Mouse (Mus musculus) heart, embryonic 11.5 days (tissue): ENCODE results near the gene Fibcd1. TPM values are rescaled to one million over a fixed set of nuclear protein-coding genes. Genes with fewer than 3 reads are reported as not detected.

ENCODE experiments used
- ATAC-seq: fragments of 200-750 bp; cut with Nextera tagmentation; replicated peaks from 2 replicates; pipeline ENCODE4 v1.8.0; 2017; ENCODE audit warnings: moderate library complexity; ENCODE audit not compliant: insufficient number of reproducible peaks, low FRiP score, low TSS enrichment
- H3K27ac ChIP-seq: fragments of 300-500 bp; sonication (generic); 2 replicates; pipeline ENCODE4 v1.5.1; 2014; ENCODE audit warnings: mild to moderate bottlenecking, low read depth, low read length
- H3K27me3 ChIP-seq: fragments of 300-500 bp; sonication (generic); 2 replicates; pipeline ENCODE4 v1.6.1; 2014; ENCODE audit warnings: mild to moderate bottlenecking, low read length, mixed read lengths; ENCODE audit not compliant: control insufficient read depth, insufficient read depth
- H3K36me3 ChIP-seq: fragments of 300-500 bp; sonication (generic); 2 replicates; pipeline ENCODE4 v1.6.1; 2014; ENCODE audit warnings: mild to moderate bottlenecking, low read length, moderate library complexity, mixed read lengths; ENCODE audit not compliant: control insufficient read depth, insufficient read depth
- H3K4me1 ChIP-seq: fragments of 300-500 bp; sonication (generic); 2 replicates; pipeline ENCODE4 v1.6.1; 2014; ENCODE audit warnings: low read length; ENCODE audit not compliant: control insufficient read depth, insufficient read depth
- H3K4me2 ChIP-seq: fragments of 300-500 bp; sonication (generic); 2 replicates; pipeline ENCODE4 v1.6.1; 2014; ENCODE audit warnings: mild to moderate bottlenecking, moderate library complexity
- H3K4me3 ChIP-seq: fragments of 300-500 bp; sonication (generic); 2 replicates; pipeline ENCODE4 v1.5.1; 2014; ENCODE audit warnings: low read depth, low read length
- H3K9ac ChIP-seq: fragments of 300-500 bp; sonication (generic); 2 replicates; pipeline ENCODE4 v1.6.1; 2014; ENCODE audit warnings: mild to moderate bottlenecking, low read depth, low read length, moderate library complexity
- H3K9me3 ChIP-seq: fragments of 300-500 bp; sonication (generic); replicated peaks from 2 replicates; pipeline ENCODE4 v1.6.1; 2016; ENCODE audit warnings: low read length; ENCODE audit not compliant: control insufficient read depth
- WGBS: fragments of 180-500 bp; shearing (Covaris S2); extraction: QIAGEN DNeasy Blood & Tissue Kit; methylation state at CpG from one replicate; pipeline ENCODE4 v1.1.7; 2014; ENCODE audit not compliant: insufficient replicate concordance; 5-methylcytosine and 5-hydroxymethylcytosine counted together
- polyA plus RNA-seq: library from polyadenylated mRNA; unstranded; fragments of >200 nt; fragmentation: Nextera tagmentation; extraction: Ambion mirVana; gene quantifications from 2 replicates; pipeline ENCODE4 v1.2.1, GENCODE M21; 2014

The Fibcd1 gene
- polyA plus RNA-seq, 1 experiment from 2014 or later: not detected

DNA sequence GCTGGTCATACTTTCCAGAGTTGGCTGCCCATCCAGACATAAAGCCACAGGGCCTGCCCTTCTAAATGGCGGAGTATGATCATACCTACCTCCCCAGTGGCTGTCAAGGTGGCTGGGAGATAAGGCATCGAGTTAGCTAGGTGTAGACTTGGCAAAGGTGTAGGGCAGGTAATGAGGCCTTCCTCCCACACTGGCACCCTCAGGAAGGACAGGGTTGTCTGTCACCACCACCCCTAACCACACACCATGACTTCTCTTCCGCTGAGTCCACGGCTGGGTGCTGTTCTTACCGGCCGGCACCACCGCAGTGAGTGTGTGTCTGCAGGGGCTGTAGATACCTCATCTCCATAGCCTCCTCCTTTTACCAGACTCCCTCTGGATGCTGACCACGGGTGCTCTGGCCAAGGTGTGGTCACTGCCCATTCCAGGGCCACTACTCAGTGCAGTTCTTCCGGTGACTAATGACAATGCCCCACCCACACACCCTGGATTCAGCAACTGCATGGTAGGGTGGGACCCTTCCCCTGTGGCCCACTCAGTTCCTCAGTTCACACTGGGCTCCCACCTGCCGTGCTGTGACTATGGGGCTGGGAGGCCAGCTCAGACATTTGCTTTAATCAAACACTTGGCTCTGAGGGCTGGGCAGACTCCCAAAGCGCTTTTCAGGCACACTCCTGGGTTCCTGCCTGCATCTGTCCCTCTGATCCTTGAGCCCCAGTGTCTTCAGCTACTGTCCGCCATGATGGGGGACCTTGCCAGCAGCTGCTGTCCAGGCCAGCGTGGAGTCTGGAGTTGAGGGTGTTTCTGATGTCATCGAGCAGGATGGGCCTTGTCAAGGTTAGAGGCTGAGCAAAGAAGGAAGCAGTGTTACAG, 34.5 kb downstream of the Fibcd1 start:
- H3K27me3 ChIP-seq: peaks cover 13% of the 10 kb centered on the region
- ATAC-seq: no peak
- H3K4me2 ChIP-seq: no peak overlapping the region
- H3K4me1 ChIP-seq: peaks cover 6% of the 10 kb centered on the region; the same call in 1 of the 2 replicates
- no peak overlapping the region for H3K9ac ChIP-seq
- no peak overlapping the region for H3K27ac ChIP-seq
- H3K36me3 ChIP-seq: no peaks in the 10 kb centered on the region
- H3K9me3 ChIP-seq: no peaks in the 10 kb centered on the region
- no peak overlapping the region for H3K4me3 ChIP-seq
- 78% methylated on average over 14 of the region's 14 CpGs for WGBS

- 48% methylated on average over 12 of the region's 12 CpGs for WGBS
Measured at GRCm38 (mm10) chr2:31810444-31810843, 35.4 kb downstream of the Fibcd1 start, which contains the start of gene Qrfp. Qrfp (minus strand) TSS chr2:31810580.

GRCm38 (mm10) chr2:31809358-31809740, 36.5 kb downstream of the Fibcd1 start:
- Histone ChIP-seq H3K4me3 (no peak overlapping the region), H3K4me1 (peaks cover 8% of the 10 kb centered on the region; the same call in 1 of the 2 replicates), H3K27ac (no peak overlapping the region), H3K4me2 (no peak overlapping the region), H3K9ac (no peak overlapping the region), H3K27me3 (peaks cover 13% of the 10 kb centered on the region), H3K36me3 (peaks cover 2% of the 10 kb centered on the region; the same call in 1 of the 2 replicates), H3K9me3 (no peaks in the 10 kb centered on the region)
- ATAC-seq: no peak
- 40% methylated on average over 2 of the region's 2 CpGs for WGBS

More at GRCm38 (mm10) chr2:31810444-31810843, 35.4 kb downstream of the Fibcd1 start, which contains the start of gene Qrfp:
- Histone ChIP-seq H3K9ac (no peak within 1 kb of the TSS), H3K4me1 (peaks cover 8% of the 10 kb centered on the region; the same call in 1 of the 2 replicates), H3K4me2 (no peak within 1 kb of the TSS), H3K27me3 (peaks cover 13% of the 10 kb centered on the region), H3K9me3 (no peaks in the 10 kb centered on the region), H3K4me3 (no peak within 1 kb of the TSS), H3K27ac (no peak within 1 kb of the TSS), H3K36me3 (no peaks in the 10 kb centered on the region)
- ATAC-seq: no peak

- H3K9ac ChIP-seq: peak overlapping the region; percentile 43; the same call in 1 of the 2 replicates
- ATAC-seq: no peak
- H3K4me2 ChIP-seq: peak overlapping the region; percentile 16; the same call in 1 of the 2 replicates
- H3K4me1 ChIP-seq: peaks cover 8% of the 10 kb centered on the region; the same call in 1 of the 2 replicates
- WGBS: 40% methylated on average over 28 of the region's 28 CpGs
- H3K4me3 ChIP-seq: no peak overlapping the region
- H3K36me3 ChIP-seq: peaks cover 8% of the 10 kb centered on the region
- H3K9me3 ChIP-seq: no peaks in the 10 kb centered on the region
- no peak overlapping the region for H3K27ac ChIP-seq
- H3K27me3 ChIP-seq: peaks cover 13% of the 10 kb centered on the region
Measured at GRCm38 (mm10) chr2:31808410-31809357, 37.1 kb downstream of the Fibcd1 start.

- Histone ChIP-seq H3K27ac (no peak overlapping the region), H3K4me2 (no peak overlapping the region), H3K9me3 (no peaks in the 10 kb centered on the region), H3K4me3 (no peak overlapping the region), H3K27me3 (peaks cover 13% of the 10 kb centered on the region), H3K36me3 (peaks cover 21% of the 10 kb centered on the region), H3K9ac (no peak overlapping the region), H3K4me1 (peaks cover 8% of the 10 kb centered on the region; the same call in 1 of the 2 replicates)
- no peak for ATAC-seq
- 59% methylated on average over 9 of the region's 9 CpGs for WGBS
Measured at GRCm38 (mm10) chr2:31806639-31807382, 39.0 kb downstream of the Fibcd1 start.

DNA sequence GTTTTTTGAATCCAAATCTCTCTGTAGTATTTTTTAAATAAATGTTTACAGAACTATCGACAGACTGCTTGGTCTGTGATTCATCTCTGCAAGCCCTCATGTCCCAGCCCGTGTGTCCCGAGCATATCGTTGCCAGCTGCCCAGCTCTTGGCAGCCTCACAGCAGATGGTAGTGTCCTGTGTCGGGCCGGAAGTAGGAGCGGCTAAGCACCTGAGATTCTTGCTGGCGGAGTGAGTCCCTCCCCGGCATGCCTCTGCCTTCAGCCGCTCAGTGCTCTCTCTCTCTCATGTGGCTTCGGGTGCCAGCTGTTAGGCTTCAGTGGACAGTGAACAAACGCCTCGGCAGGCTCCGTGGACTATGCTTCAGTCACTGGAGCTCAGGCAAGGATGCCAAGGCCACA, 42.3 kb downstream of the Fibcd1 start:
- Histone ChIP-seq H3K4me3 (no peak overlapping the region), H3K4me2 (no peak overlapping the region), H3K9ac (no peak overlapping the region), H3K27me3 (no peaks in the 10 kb centered on the region), H3K27ac (no peak overlapping the region), H3K9me3 (no peaks in the 10 kb centered on the region), H3K4me1 (peaks cover 4% of the 10 kb centered on the region; the same call in 1 of the 2 replicates), H3K36me3 (peaks cover 50% of the 10 kb centered on the region)
- 84% methylated on average over 14 of the region's 14 CpGs for WGBS
- ATAC-seq: no peak

- no peak for ATAC-seq
- no peak overlapping the region for H3K4me3 ChIP-seq
- 89% methylated on average over 8 of the region's 8 CpGs for WGBS
- peaks cover 2% of the 10 kb centered on the region; the same call in 1 of the 2 replicates for H3K4me1 ChIP-seq
- no peak overlapping the region for H3K9ac ChIP-seq
- no peak overlapping the region for H3K4me2 ChIP-seq
- H3K36me3 ChIP-seq: peaks cover 57% of the 10 kb centered on the region
- no peaks in the 10 kb centered on the region for H3K27me3 ChIP-seq
- no peaks in the 10 kb centered on the region for H3K9me3 ChIP-seq
- no peak overlapping the region for H3K27ac ChIP-seq
Measured at GRCm38 (mm10) chr2:31802811-31803210, 43.0 kb downstream of the Fibcd1 start.

DNA sequence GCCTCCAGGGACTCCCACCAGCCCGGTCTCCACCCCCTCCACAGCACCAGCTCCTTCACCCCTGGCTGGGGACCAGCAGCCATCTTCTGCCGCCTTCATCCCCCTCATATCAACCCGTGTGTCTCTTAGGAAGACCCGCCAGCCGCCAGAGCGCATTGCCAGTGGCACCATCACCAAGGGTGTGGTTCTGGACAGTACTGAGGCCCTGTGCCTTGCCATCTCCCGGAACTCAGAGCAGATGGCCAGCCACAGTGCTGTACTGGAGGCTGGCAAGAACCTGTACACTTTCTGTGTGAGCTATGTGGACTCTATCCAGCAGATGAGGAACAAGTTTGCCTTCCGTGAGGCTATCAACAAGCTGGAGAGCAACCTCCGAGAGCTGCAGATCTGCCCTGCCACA, 44.4 kb downstream of the Fibcd1 start:
- Histone ChIP-seq H3K27me3 (no peaks in the 10 kb centered on the region), H3K4me3 (no peak overlapping the region), H3K9me3 (no peaks in the 10 kb centered on the region), H3K27ac (no peak overlapping the region), H3K36me3 (peaks cover 69% of the 10 kb centered on the region), H3K4me2 (no peak overlapping the region), H3K9ac (no peak overlapping the region), H3K4me1 (peaks cover 2% of the 10 kb centered on the region; the same call in 1 of the 2 replicates)
- 85% methylated on average over 9 of the region's 9 CpGs for WGBS
- no peak for ATAC-seq
